Mouse (Mus musculus): ENCODE measurements around the gene Mpv17l.

GRCm38 (mm10) chr16:13944178-13944577 lies 41.2 kb downstream of the Mpv17l start:
- no peak for TF ChIP-seq CTCF (IDR thresholded peaks at IDR 0.05; ENCODE audit: low read depth)
- no peak for TF ChIP-seq EP300 (IDR thresholded peaks at IDR 0.05; ENCODE audit: low read depth)
